Mouse (Mus musculus): Measurements from ENCODE around the gene Klrb1b. TPM values are rescaled to one million over a fixed set of nuclear protein-coding genes. Genes with fewer than 3 reads are reported as not detected.
"Not testable (repeated sequence)": the region's sequence is repeated elsewhere in the genome, so short reads cannot be mapped to it uniquely, and the experiment has no call there.

Gene Klrb1b
- total RNA-seq, 2 experiments from 2014 or later = not detected

GRCm38 (mm10) chr6:128769481-128770253 lies 56.5 kb downstream of the Klrb1b start:
- peak in 1 of 2 experiments; percentile 20 for DNase-seq (ENCODE audit: extremely low spot score in 1 of 2, low spot score in 2 of 2)
- intact Hi-C loops (cut with DNase I) = no loop called here

- intact Hi-C loops (cut with DNase I) = no loop called here
- DNase-seq (ENCODE audit: extremely low spot score in 1 of 2, low spot score in 2 of 2) = no peak
These were observed 58.1 kb downstream of the Klrb1b start for GRCm38 (mm10) chr6:128768047-128768446.

GRCm38 (mm10) chr6:128766486-128767254 lies 59.5 kb downstream of the Klrb1b start:
- intact Hi-C loops (cut with DNase I) = not testable (repeated sequence)
- peak in 1 of 2 experiments; percentile 50 for DNase-seq (ENCODE audit: extremely low spot score in 1 of 2, low spot score in 2 of 2)

- intact Hi-C loops (cut with DNase I) = loop anchor here (2.0 kb wide), 1 partner anchor 74 kb away; no protein-coding TSS in a partner anchor
- DNase-seq (ENCODE audit: extremely low spot score in 1 of 2, low spot score in 2 of 2) = no peak
These were observed 60.9 kb downstream of the Klrb1b start for GRCm38 (mm10) chr6:128765211-128765610.

GRCm38 (mm10) chr6:128764598-128764997 lies 61.5 kb downstream of the Klrb1b start:
- intact Hi-C loops (cut with DNase I) = loop anchor here (2.0 kb wide), 1 partner anchor 74 kb away; no protein-coding TSS in a partner anchor

GRCm38 (mm10) chr6:128763736-128764523 lies 62.2 kb downstream of the Klrb1b start:
- DNase-seq (ENCODE audit: extremely low spot score in 1 of 2, low spot score in 2 of 2) = peak; percentile 95 to 98
- intact Hi-C loops (cut with DNase I) = loop anchor here (2.0 kb wide), 1 partner anchor 75 kb away; no protein-coding TSS in a partner anchor

More at GRCm38 (mm10) chr6:128764598-128764997, 61.5 kb downstream of the Klrb1b start:
- no peak for DNase-seq (ENCODE audit: extremely low spot score in 1 of 2, low spot score in 2 of 2)

Other genes starting within 250 kb of the Klrb1b start
- 10 to 100 TPM; 16.1 to 17.9 TPM for gene A2ml1, start 244.7 kb downstream of the Klrb1b start, total RNA-seq (2021)
- gene Klrb1a, start 202.8 kb downstream of the Klrb1b start, total RNA-seq (2021) = not detected
- gene Clec2h, start 163.9 kb downstream of the Klrb1b start, total RNA-seq (2021) = under 1 TPM in 1 of 2 experiments, not detected in 1; 0.19 TPM
- gene Klrb1, start 103.3 kb downstream of the Klrb1b start, total RNA-seq (2021) = 1 to 10 TPM in 1 of 2 experiments, under 1 TPM in 1; 0.90 to 1.7 TPM
- not detected for gene Klrb1c, start 37.1 kb downstream of the Klrb1b start, total RNA-seq (2021)
- not detected for gene Gm44511, start within 50 bp of the Klrb1b start, total RNA-seq (2021)
- not detected for gene Clec2i, start 61.3 kb upstream of the Klrb1b start, total RNA-seq (2021)
- 1 to 10 TPM; 1.5 to 1.7 TPM for gene BC035044, start 64.8 kb upstream of the Klrb1b start, total RNA-seq (2021)
- not detected for gene Clec2g, start 108.0 kb upstream of the Klrb1b start, total RNA-seq (2021)
- not detected for gene Klrb1f, start 219.6 kb upstream of the Klrb1b start, total RNA-seq (2021)

All from left cerebral cortex, postnatal 10 days (tissue).